Mouse (Mus musculus) urinary bladder, adult 18-20 months (tissue): ENCODE results near the gene Epb41l5.

Source experiments
- DNase-seq, 2 experiments: peaks; one replicate each; pipeline ENCODE4 v3.0.0; 2022; ENCODE audit warnings: low spot score in 2 of 2, mixed read lengths in 2 of 2

Epb41l5 gene

GRCm38 (mm10) chr1:119501881-119502280 lies 146.9 kb downstream of the Epb41l5 start:
- no peak for DNase-seq

GRCm38 (mm10) chr1:119499456-119499855 lies 149.3 kb downstream of the Epb41l5 start:
- DNase-seq: no peak

- no peak for DNase-seq
Observed at GRCm38 (mm10) chr1:119498536-119499231, 150.1 kb downstream of the Epb41l5 start.

GRCm38 (mm10) chr1:119497346-119498004 lies 151.3 kb downstream of the Epb41l5 start:
- no peak for DNase-seq

- no peak for DNase-seq
Observed at GRCm38 (mm10) chr1:119495396-119495775, 153.4 kb downstream of the Epb41l5 start.
